Mouse (Mus musculus) kidney, adult 2 months (tissue): Measurements from ENCODE around the gene Ism1. TPM values are rescaled to one million over a fixed set of nuclear protein-coding genes. Genes with fewer than 3 reads are reported as not detected.
A peak's percentile ranks its signal among the peaks of the same experiment; 100 is the strongest.

ENCODE experiments used
- DNase-seq: peaks from one replicate; pipeline ENCODE4 v3.0.0; 2021
- H3K27ac ChIP-seq: fragments of 200-500 bp; 2 replicates; pipeline ENCODE4 v1.5.1; 2012; ENCODE audit warnings: low read depth, low read length, control low read depth, inconsistent platforms; ENCODE audit not compliant: insufficient read depth
- H3K27me3 ChIP-seq: fragments of 200-500 bp; replicated peaks from 2 replicates; pipeline ENCODE4 v1.6.1; 2012; ENCODE audit warnings: mild to moderate bottlenecking, moderate library complexity, low read length, inconsistent platforms; ENCODE audit not compliant: control insufficient read depth, insufficient read depth
- H3K36me3 ChIP-seq: fragments of 200-500 bp; 2 replicates; pipeline ENCODE4 v1.6.1; 2012; ENCODE audit warnings: mild to moderate bottlenecking, moderate library complexity, low read length, inconsistent platforms; ENCODE audit not compliant: control insufficient read depth, insufficient read depth
- H3K4me1 ChIP-seq: fragments of 200-500 bp; 2 replicates; pipeline ENCODE4 v1.6.1; 2011; ENCODE audit warnings: low read length; ENCODE audit not compliant: control insufficient read depth, insufficient read depth
- H3K4me3 ChIP-seq: fragments of 200-500 bp; 2 replicates; pipeline ENCODE4 v1.5.1; 2011; ENCODE audit warnings: mild to moderate bottlenecking, low read depth, low read length, control low read depth; ENCODE audit not compliant: insufficient read depth
- CTCF ChIP-seq: fragments of 200-500 bp; conservative IDR thresholded peaks from 2 replicates; pipeline ENCODE4 v1.5.1; 2011; ENCODE audit warnings: low read depth, mild to moderate bottlenecking, control low read depth, low read length, moderate library complexity, mixed read lengths; ENCODE audit not compliant: insufficient read depth, insufficient read length
- POLR2A ChIP-seq: fragments of 200-500 bp; IDR thresholded peaks from one replicate; pipeline ENCODE4 v1.6.1; 2011; ENCODE audit warnings: low read depth, low read length, control low read depth
- WGBS: fragments of 180-500 bp; shearing (Covaris S2); methylation state at CpG from one replicate; pipeline ENCODE4 v1.1.7; 2018; 5-methylcytosine and 5-hydroxymethylcytosine counted together
- polyA plus RNA-seq: library from polyadenylated mRNA; depleted of rRNA; stranded (reverse); fragments of >200 nt; gene quantifications from 2 replicates; pipeline ENCODE4 v1.2.3, GENCODE M21; 2012; rRNA removed

The Ism1 gene
- polyA plus RNA-seq, result 0.67 and 0.90 TPM in 2 replicates

- Histone ChIP-seq H3K27me3 (no peaks in the 10 kb centered on the region; the same call in 1 of the 2 replicates), H3K27ac (no peak within 1 kb of the TSS), H3K4me1 (peaks cover 2% of the 10 kb centered on the region; the same call in 1 of the 2 replicates), H3K4me3 (peak within 1 kb of the TSS; percentile 64), H3K36me3 (no peaks in the 10 kb centered on the region)
- under 1% methylated on average over 37 of the region's 39 CpGs for WGBS
- DNase-seq, result peak; percentile 19
- TF ChIP-seq CTCF (no peak), POLR2A (no peak)
These were observed at the start of gene Ism1 for GRCm38 (mm10) chr2:139677809-139678274. TSS of gene Ism1 (plus strand) at chr2:139678178.

- no peak overlapping the region for H3K27ac ChIP-seq
- no peak overlapping the region for H3K4me3 ChIP-seq
- WGBS, result 47% methylated on average over 4 of the region's 4 CpGs
- no peak for DNase-seq
- no peaks in the 10 kb centered on the region for H3K4me1 ChIP-seq
- TF ChIP-seq CTCF (no peak), POLR2A (no peak)
- H3K36me3 ChIP-seq, result no peaks in the 10 kb centered on the region
- no peaks in the 10 kb centered on the region for H3K27me3 ChIP-seq
These were observed 49.2 kb upstream of the Ism1 start for GRCm38 (mm10) chr2:139628731-139629130.

DNA sequence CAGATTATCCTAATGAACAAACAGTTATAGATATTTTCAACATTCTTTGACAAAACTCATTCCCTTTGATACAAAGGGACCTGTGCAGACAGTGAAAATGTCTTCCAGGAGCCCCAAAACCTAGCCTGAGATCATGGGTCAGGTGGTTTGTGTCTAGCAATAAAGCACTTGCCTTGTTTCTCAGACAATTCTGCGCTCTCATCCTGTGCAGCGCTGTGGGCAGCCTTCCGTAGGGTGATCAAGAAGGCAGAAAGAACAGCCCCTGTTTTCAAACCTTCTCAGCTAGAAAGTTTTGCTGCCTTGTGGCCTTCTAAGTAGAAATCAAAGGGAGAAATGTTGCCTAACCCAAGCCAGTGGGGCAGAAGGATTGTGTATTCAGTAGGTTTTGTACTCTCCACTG, 48.3 kb upstream of the Ism1 start:
- TF ChIP-seq CTCF (no peak), POLR2A (no peak)
- Histone ChIP-seq H3K4me1 (no peaks in the 10 kb centered on the region), H3K36me3 (no peaks in the 10 kb centered on the region), H3K4me3 (no peak overlapping the region), H3K27ac (no peak overlapping the region), H3K27me3 (no peaks in the 10 kb centered on the region)
- no peak for DNase-seq
- 67% methylated on average over 3 of the region's 3 CpGs for WGBS

- TF ChIP-seq POLR2A, result no peak
- no peak for TF ChIP-seq CTCF
- DNase-seq, result no peak
These were observed 43.5 kb upstream of the Ism1 start for GRCm38 (mm10) chr2:139634506-139634905.

DNA sequence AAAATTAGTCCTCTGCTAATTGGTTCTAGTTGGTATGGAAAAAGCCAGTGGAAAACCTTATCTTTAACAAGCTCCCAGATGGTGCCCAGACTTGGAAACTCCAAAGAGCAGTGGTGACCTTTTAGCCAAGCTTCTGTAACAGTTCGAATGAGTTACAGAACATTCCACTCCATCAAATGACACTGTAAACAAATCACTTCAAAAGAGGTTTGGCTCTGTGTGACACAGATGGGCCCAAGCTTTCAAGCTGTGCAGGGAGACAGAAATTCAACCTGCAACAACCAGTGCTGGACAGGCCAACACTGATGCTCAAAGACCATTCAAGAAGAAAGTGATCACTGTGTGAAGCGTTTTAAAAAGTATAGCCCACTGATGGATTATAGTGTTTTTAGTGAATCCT, 40.1 kb upstream of the Ism1 start:
- no peak for DNase-seq
- Histone ChIP-seq H3K27me3 (no peaks in the 10 kb centered on the region), H3K36me3 (no peaks in the 10 kb centered on the region), H3K27ac (no peak overlapping the region), H3K4me3 (no peak overlapping the region), H3K4me1 (no peaks in the 10 kb centered on the region)
- WGBS, result 43% methylated on average over 2 of the region's 2 CpGs
- TF ChIP-seq CTCF, result no peak
- TF ChIP-seq POLR2A, result no peak

More at GRCm38 (mm10) chr2:139634506-139634905, 43.5 kb upstream of the Ism1 start:
- Histone ChIP-seq H3K4me1 (no peaks in the 10 kb centered on the region), H3K27me3 (no peaks in the 10 kb centered on the region), H3K4me3 (no peak overlapping the region), H3K27ac (no peak overlapping the region), H3K36me3 (no peaks in the 10 kb centered on the region)
- 40% methylated on average over 4 of the region's 4 CpGs for WGBS

DNA sequence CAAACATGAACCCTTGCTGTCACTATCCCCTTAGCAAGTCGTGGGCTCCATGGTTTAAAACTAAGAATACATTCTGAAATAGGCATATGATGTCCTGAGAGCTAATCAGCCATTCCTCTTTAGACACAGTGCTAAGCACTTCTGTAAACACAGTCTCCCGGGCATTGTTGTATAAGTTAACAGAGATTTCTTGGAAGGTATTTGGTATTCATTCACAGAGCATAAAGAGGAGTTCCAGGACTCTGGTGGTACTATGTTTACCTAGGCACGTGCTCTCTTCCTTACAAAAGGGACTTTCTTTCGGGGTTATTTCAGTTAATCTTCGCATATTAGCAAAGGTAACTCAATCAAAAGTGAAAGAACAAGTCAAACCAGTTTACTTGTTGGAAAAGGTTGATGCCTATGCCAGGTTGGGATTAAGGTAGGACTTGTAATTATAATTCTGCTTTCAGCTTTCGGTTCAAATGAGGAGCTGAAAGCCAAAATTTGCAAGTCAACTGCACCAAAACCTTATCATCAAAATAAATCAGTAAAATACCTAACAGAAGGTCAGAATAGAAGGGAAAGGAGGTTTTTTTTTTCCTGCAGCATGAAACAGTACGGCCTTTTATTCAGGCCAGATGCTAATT, 36.1 kb upstream of the Ism1 start:
- DNase-seq, result peak; percentile 3
- no peak overlapping the region for H3K27ac ChIP-seq
- 47% methylated on average over 7 of the region's 7 CpGs for WGBS
- H3K4me3 ChIP-seq, result no peak overlapping the region
- no peaks in the 10 kb centered on the region for H3K27me3 ChIP-seq
- no peak for TF ChIP-seq POLR2A
- TF ChIP-seq CTCF, result no peak
- no peaks in the 10 kb centered on the region for H3K4me1 ChIP-seq
- H3K36me3 ChIP-seq, result no peaks in the 10 kb centered on the region

GRCm38 (mm10) chr2:139649518-139649917, 28.5 kb upstream of the Ism1 start:
- Histone ChIP-seq H3K4me3 (no peak overlapping the region), H3K36me3 (no peaks in the 10 kb centered on the region), H3K27ac (no peak overlapping the region), H3K27me3 (no peaks in the 10 kb centered on the region), H3K4me1 (no peaks in the 10 kb centered on the region)
- WGBS, result 53% methylated on average over 3 of the region's 3 CpGs
- TF ChIP-seq POLR2A, result no peak
- no peak for TF ChIP-seq CTCF
- no peak for DNase-seq
